ENCODE assay signal across 14 mouse cellular contexts in genomic region chr4:40849518-40849917, GRCm38 (mm10). TPM values are rescaled to one million over a fixed set of nuclear protein-coding genes. Genes with fewer than 3 reads are reported as not detected.
A peak's percentile ranks its signal among the peaks of the same experiment; 100 is the strongest.
DNase-seq lines count a peak whose midpoint lies in the region; ATAC-seq and TF ChIP-seq lines count a peak whose summit lies in the region.
"Had no signal": no experiment of that assay in that cellular context is flagged by ENCODE, and none has a peak within 500 bp of the region (broad histone marks: within the 10 kb centered on the region; RNA-seq: fewer than 3 reads in every experiment).

No protein-coding gene starts in this region.

- H3K4me1 ChIP-seq in heart, embryonic 10.5 days = peaks cover 80% of the 10 kb centered on the region
- H3K4me1 ChIP-seq in liver, adult 2 months (ENCODE audit: control insufficient read depth, insufficient read depth, low read length) = peaks cover 38% of the 10 kb centered on the region
- peaks cover 40% of the 10 kb centered on the region; the same call in 1 of the 2 replicates for H3K4me1 ChIP-seq in small intestine, adult 2 months (ENCODE audit: control insufficient read depth, insufficient read depth, insufficient read length, low read length)
- peaks cover 61% of the 10 kb centered on the region for H3K4me1 ChIP-seq in kidney, embryonic 16.5 days (ENCODE audit: insufficient read depth, low read length)

- peaks cover 39% of the 10 kb centered on the region for H3K79me2 ChIP-seq in liver, adult 2 months (ENCODE audit: control insufficient read depth, insufficient read depth, low read length)

- intact Hi-C loops in heart, postnatal 14 days (cut with DNase I) = no loop called here

- WGBS in heart, embryonic 10.5 days = 42% methylated on average over 3 of the region's 3 CpGs
- WGBS in liver, adult 2 months = 23% methylated on average over 3 of the region's 3 CpGs
- 76% methylated on average over 3 of the region's 3 CpGs for WGBS in small intestine, adult 2 months
- 89% methylated on average over 3 of the region's 3 CpGs for WGBS in kidney, embryonic 16.5 days

- no peak for TF ChIP-seq CTCF in liver, adult 2 months (IDR thresholded peaks at IDR 0.05; ENCODE audit: low read depth, low read length)
- TF ChIP-seq CTCF in small intestine, adult 2 months (IDR thresholded peaks at IDR 0.05; ENCODE audit: extremely low read depth, insufficient read length, insufficient replicate concordance, low read depth, low read length) = no peak
- no peak for TF ChIP-seq CTCF in layer of hippocampus, adult 2 months (conservative IDR thresholded peaks at IDR 0.05)

- no peak overlapping the region for H3K9ac ChIP-seq in liver, adult 2 months (ENCODE audit: low read depth, low read length)
- H3K9ac ChIP-seq in kidney, embryonic 16.5 days (replicated peaks; ENCODE audit: low read length) = no peak overlapping the region
- H3K9ac ChIP-seq: intestine, embryonic 15.5 days; midbrain, embryonic 15.5 days; neural tube, embryonic 13.5 days had no signal

- ATAC-seq in kidney, embryonic 16.5 days (ENCODE audit: low FRiP score, low TSS enrichment) = no peak
- ATAC-seq: intestine, embryonic 15.5 days; midbrain, embryonic 15.5 days had no signal

- H3K4me3 ChIP-seq in heart, embryonic 10.5 days = peak overlapping the region; percentile 26; the same call in 1 of the 2 replicates
- H3K4me3 ChIP-seq in liver, adult 2 months (ENCODE audit: insufficient read depth, low read depth, low read length) = no peak overlapping the region
- H3K4me3 ChIP-seq in small intestine, adult 2 months (ENCODE audit: low read depth, low read length) = no peak overlapping the region
- no peak overlapping the region for H3K4me3 ChIP-seq in layer of hippocampus, adult 2 months
- no peak overlapping the region for H3K4me3 ChIP-seq in kidney, embryonic 16.5 days (ENCODE audit: low read length)
- H3K4me3 ChIP-seq: intestine, embryonic 15.5 days; midbrain, embryonic 15.5 days; neural tube, embryonic 13.5 days had no signal

- peak overlapping the region; percentile 52; the same call in 1 of the 2 replicates for H3K27ac ChIP-seq in heart, embryonic 10.5 days
- H3K27ac ChIP-seq in liver, adult 2 months (replicated peaks; ENCODE audit: insufficient read depth, low read depth, low read length) = peak overlapping the region; percentile 96
- peak overlapping the region; percentile 4; the same call in 1 of the 2 replicates for H3K27ac ChIP-seq in small intestine, adult 2 months (ENCODE audit: insufficient read depth, low read depth, low read length)
- H3K27ac ChIP-seq in layer of hippocampus, adult 2 months = no peak overlapping the region
- H3K27ac ChIP-seq in kidney, embryonic 16.5 days (ENCODE audit: low read length) = no peak overlapping the region
- H3K27ac ChIP-seq: intestine, embryonic 15.5 days; midbrain, embryonic 15.5 days; neural tube, embryonic 13.5 days had no signal

- no peaks in the 10 kb centered on the region for H3K27me3 ChIP-seq in heart, embryonic 10.5 days (ENCODE audit: insufficient read depth, poor library complexity, severe bottlenecking)
- no peaks in the 10 kb centered on the region for H3K27me3 ChIP-seq in liver, adult 2 months (ENCODE audit: control insufficient read depth, insufficient read depth, low read length)
- H3K27me3 ChIP-seq in small intestine, adult 2 months (ENCODE audit: control insufficient read depth, insufficient read depth, low read length) = no peaks in the 10 kb centered on the region
- H3K27me3 ChIP-seq in kidney, embryonic 16.5 days (ENCODE audit: insufficient read depth, low read length) = no peaks in the 10 kb centered on the region
- H3K27me3 ChIP-seq: intestine, embryonic 15.5 days; midbrain, embryonic 15.5 days; neural tube, embryonic 13.5 days had no signal

- H3K9me3 ChIP-seq in heart, embryonic 10.5 days = no peaks in the 10 kb centered on the region
- no peaks in the 10 kb centered on the region for H3K9me3 ChIP-seq in kidney, embryonic 16.5 days (ENCODE audit: low read length)
- H3K9me3 ChIP-seq: intestine, embryonic 15.5 days; midbrain, embryonic 15.5 days; neural tube, embryonic 13.5 days had no signal

- no peak overlapping the region for H3K4me2 ChIP-seq in kidney, embryonic 16.5 days (replicated peaks; ENCODE audit: low read depth, low read length)
- H3K4me2 ChIP-seq: midbrain, embryonic 15.5 days; neural tube, embryonic 13.5 days had no signal

- H3K36me3 ChIP-seq in heart, embryonic 10.5 days = peaks cover 1% of the 10 kb centered on the region; the same call in 1 of the 2 replicates
- no peaks in the 10 kb centered on the region for H3K36me3 ChIP-seq in liver, adult 2 months (ENCODE audit: control insufficient read depth, insufficient read depth, low read length)
- H3K36me3 ChIP-seq in small intestine, adult 2 months (ENCODE audit: control insufficient read depth, insufficient read depth, low read length) = 0 out of 2 replicates have a peak, but pooled peaks cover 2% of the 10 kb centered on the region
- no peaks in the 10 kb centered on the region for H3K36me3 ChIP-seq in kidney, embryonic 16.5 days (ENCODE audit: insufficient read depth, low read length)
- H3K36me3 ChIP-seq: intestine, embryonic 15.5 days; midbrain, embryonic 15.5 days; neural tube, embryonic 13.5 days had no signal

- TF ChIP-seq POLR2A in liver, adult 2 months (IDR thresholded peaks at IDR 0.05; ENCODE audit: extremely low read depth, insufficient read depth, low read length) = no peak
- TF ChIP-seq POLR2A in small intestine, adult 2 months (IDR thresholded peaks at IDR 0.05; ENCODE audit: low read depth, low read length) = no peak

- no peak for DNase-seq in heart, embryonic 10.5 days (ENCODE audit: low spot score)
- no peak for DNase-seq in heart, postnatal 14 days
- peak; percentile 48 for DNase-seq in spleen, adult 12 weeks (ENCODE audit: low spot score)
- no peak for DNase-seq in spleen, adult 18-20 months
- DNase-seq in liver, adult 2 months (ENCODE audit: extremely low read depth, low read depth, low spot score) = no peak
- DNase-seq in layer of hippocampus, adult 2 months (ENCODE audit: low spot score in 2 of 2) = no peak
- DNase-seq: cerebellum, adult 9-10 months; lung, embryonic 14.5 days; retina, postnatal 1 day had no signal

RNA-seq across cellular contexts. Expression of gene B4galt1, which starts 4.3 kb away (rescaled TPM):
- 38.1 and 47.1 TPM in 2 replicates for polyA plus RNA-seq in heart, embryonic 10.5 days (2016; fragmentation: Nextera tagmentation; extraction: Ambion mirVana)
- 10 to 100 TPM; 65.7 to 70.3 TPM for total RNA-seq in heart, postnatal 14 days (2021)
- 11.0 and 13.8 TPM in 2 replicates for total RNA-seq in liver, adult 2 months (2014; rRNA removed)
- 20.7 and 28.1 TPM in 2 replicates for polyA plus RNA-seq in liver, adult 2 months (2012; rRNA removed)
- polyA plus RNA-seq in small intestine, adult 2 months (2012; rRNA removed) = 71.3 and 79.4 TPM in 2 replicates
- 10 to 100 TPM in 1 of 2 experiments, 1 to 10 TPM in 1; 8.5 to 10.8 TPM for total RNA-seq in layer of hippocampus, adult 2 months (2021)
- polyA plus RNA-seq in kidney, embryonic 16.5 days (2015; fragmentation: Nextera tagmentation; extraction: Ambion mirVana) = 47.5 and 48.0 TPM in 2 replicates

Comparison
In these comparisons a context has a peak if more than half of its experiments do, and no peak if none do; other contexts are left out.
1. H3K27ac ChIP-seq: peak in heart, embryonic 10.5 days (single experiment), liver, adult 2 months (single experiment) and small intestine, adult 2 months (single experiment); none in layer of hippocampus, adult 2 months (single experiment) and kidney, embryonic 16.5 days (single experiment).